Mouse (Mus musculus): ENCODE measurements around the gene Car6. TPM values are rescaled to one million over a fixed set of nuclear protein-coding genes. Genes with fewer than 3 reads are reported as not detected.

Gene Car6
- total and polyA plus RNA-seq, 2 experiments from 2014 or later, result not detected

- no peak overlapping the region for H3K4me3 ChIP-seq (ENCODE audit: low read depth, low read length)
- H3K36me3 ChIP-seq (ENCODE audit: insufficient read depth, low read length), result no peaks in the 10 kb centered on the region
- H3K4me1 ChIP-seq (ENCODE audit: insufficient read depth, low read length), result no peaks in the 10 kb centered on the region
- H3K4me2 ChIP-seq (ENCODE audit: low read depth, low read length, poor library complexity, severe bottlenecking), result no peak overlapping the region
- H3K27me3 ChIP-seq (ENCODE audit: insufficient read depth, low read length), result no peaks in the 10 kb centered on the region
- TF ChIP-seq CTCF (IDR thresholded peaks at IDR 0.05), result peak; percentile 77
- H3K9ac ChIP-seq (replicated peaks; ENCODE audit: low read length, poor library complexity, severe bottlenecking), result no peak overlapping the region
- ATAC-seq (ENCODE audit: low FRiP score) (no peak), DNase-seq (ENCODE audit: low spot score) (peak; percentile 54)
- WGBS, result 63% methylated on average over 10 of the region's 10 CpGs
- no peak overlapping the region for H3K27ac ChIP-seq (ENCODE audit: low read depth, low read length)
- no peaks in the 10 kb centered on the region for H3K9me3 ChIP-seq (ENCODE audit: low read length)
Observed at GRCm38 (mm10) chr4:150173281-150173680, 27.9 kb downstream of the Car6 start.

- TF ChIP-seq CTCF (IDR thresholded peaks at IDR 0.05), result no peak
- WGBS, result 76% methylated on average over 8 of the region's 8 CpGs
Observed at GRCm38 (mm10) chr4:150172107-150172506, 29.0 kb downstream of the Car6 start.

GRCm38 (mm10) chr4:150168406-150168805, 32.7 kb downstream of the Car6 start:
- Histone ChIP-seq H3K27ac (ENCODE audit: low read depth, low read length) (no peak overlapping the region), H3K9ac (replicated peaks; ENCODE audit: low read length, poor library complexity, severe bottlenecking) (no peak overlapping the region), H3K4me1 (ENCODE audit: insufficient read depth, low read length) (no peaks in the 10 kb centered on the region), H3K27me3 (ENCODE audit: insufficient read depth, low read length) (no peaks in the 10 kb centered on the region), H3K4me3 (ENCODE audit: low read depth, low read length) (no peak overlapping the region), H3K4me2 (ENCODE audit: low read depth, low read length, poor library complexity, severe bottlenecking) (no peak overlapping the region), H3K36me3 (ENCODE audit: insufficient read depth, low read length) (no peaks in the 10 kb centered on the region), H3K9me3 (ENCODE audit: low read length) (no peaks in the 10 kb centered on the region)
- no peak for DNase-seq (ENCODE audit: low spot score)
- 66% methylated on average over 10 of the region's 10 CpGs for WGBS
- no peak for ATAC-seq (ENCODE audit: low FRiP score)
- TF ChIP-seq CTCF (IDR thresholded peaks at IDR 0.05), result no peak

More at GRCm38 (mm10) chr4:150172107-150172506, 29.0 kb downstream of the Car6 start:
- Histone ChIP-seq H3K9me3 (ENCODE audit: low read length) (no peaks in the 10 kb centered on the region), H3K4me3 (ENCODE audit: low read depth, low read length) (no peak overlapping the region), H3K27me3 (ENCODE audit: insufficient read depth, low read length) (no peaks in the 10 kb centered on the region), H3K4me2 (ENCODE audit: low read depth, low read length, poor library complexity, severe bottlenecking) (no peak overlapping the region), H3K9ac (replicated peaks; ENCODE audit: low read length, poor library complexity, severe bottlenecking) (no peak overlapping the region), H3K36me3 (ENCODE audit: insufficient read depth, low read length) (no peaks in the 10 kb centered on the region), H3K4me1 (ENCODE audit: insufficient read depth, low read length) (no peaks in the 10 kb centered on the region), H3K27ac (ENCODE audit: low read depth, low read length) (no peak overlapping the region)
- DNase-seq (ENCODE audit: low spot score) (no peak), ATAC-seq (ENCODE audit: low FRiP score) (no peak)

- H3K4me3 ChIP-seq (ENCODE audit: low read depth, low read length), result no peak overlapping the region
- ATAC-seq (ENCODE audit: low FRiP score) (no peak), DNase-seq (ENCODE audit: low spot score) (no peak)
- H3K36me3 ChIP-seq (ENCODE audit: insufficient read depth, low read length), result no peaks in the 10 kb centered on the region
- no peaks in the 10 kb centered on the region for H3K4me1 ChIP-seq (ENCODE audit: insufficient read depth, low read length)
- no peak for TF ChIP-seq CTCF (IDR thresholded peaks at IDR 0.05)
- H3K9me3 ChIP-seq (ENCODE audit: low read length), result no peaks in the 10 kb centered on the region
- H3K27ac ChIP-seq (ENCODE audit: low read depth, low read length), result no peak overlapping the region
- H3K4me2 ChIP-seq (ENCODE audit: low read depth, low read length, poor library complexity, severe bottlenecking), result no peak overlapping the region
- no peaks in the 10 kb centered on the region for H3K27me3 ChIP-seq (ENCODE audit: insufficient read depth, low read length)
- no peak overlapping the region for H3K9ac ChIP-seq (replicated peaks; ENCODE audit: low read length, poor library complexity, severe bottlenecking)
- WGBS, result 45% methylated on average over 13 of the region's 13 CpGs
Observed at GRCm38 (mm10) chr4:150164875-150165274, 36.3 kb downstream of the Car6 start.

GRCm38 (mm10) chr4:150162561-150163169, 38.5 kb downstream of the Car6 start:
- Histone ChIP-seq H3K4me3 (ENCODE audit: low read depth, low read length) (no peak overlapping the region), H3K4me1 (ENCODE audit: insufficient read depth, low read length) (no peaks in the 10 kb centered on the region), H3K9me3 (ENCODE audit: low read length) (no peaks in the 10 kb centered on the region), H3K4me2 (ENCODE audit: low read depth, low read length, poor library complexity, severe bottlenecking) (no peak overlapping the region), H3K9ac (replicated peaks; ENCODE audit: low read length, poor library complexity, severe bottlenecking) (no peak overlapping the region), H3K27me3 (ENCODE audit: insufficient read depth, low read length) (no peaks in the 10 kb centered on the region), H3K27ac (ENCODE audit: low read depth, low read length) (no peak overlapping the region), H3K36me3 (ENCODE audit: insufficient read depth, low read length) (no peaks in the 10 kb centered on the region)
- WGBS, result 79% methylated on average over 13 of the region's 13 CpGs
- no peak for DNase-seq (ENCODE audit: low spot score)
- ATAC-seq (ENCODE audit: low FRiP score), result no peak
- TF ChIP-seq CTCF (IDR thresholded peaks at IDR 0.05), result peak; percentile 36; the same call in 1 of the 2 replicates

- Histone ChIP-seq H3K4me1 (ENCODE audit: insufficient read depth, low read length) (no peaks in the 10 kb centered on the region), H3K9ac (replicated peaks; ENCODE audit: low read length, poor library complexity, severe bottlenecking) (no peak overlapping the region), H3K27me3 (ENCODE audit: insufficient read depth, low read length) (no peaks in the 10 kb centered on the region), H3K9me3 (ENCODE audit: low read length) (no peaks in the 10 kb centered on the region), H3K27ac (ENCODE audit: low read depth, low read length) (no peak overlapping the region), H3K4me3 (ENCODE audit: low read depth, low read length) (no peak overlapping the region), H3K36me3 (ENCODE audit: insufficient read depth, low read length) (no peaks in the 10 kb centered on the region), H3K4me2 (ENCODE audit: low read depth, low read length, poor library complexity, severe bottlenecking) (no peak overlapping the region)
- 83% methylated on average over 2 of the region's 2 CpGs for WGBS
- TF ChIP-seq CTCF (IDR thresholded peaks at IDR 0.05), result no peak
- ATAC-seq (ENCODE audit: low FRiP score), result no peak
- no peak for DNase-seq (ENCODE audit: low spot score)
Observed at GRCm38 (mm10) chr4:150159458-150159857, 41.7 kb downstream of the Car6 start.

All from midbrain, postnatal 0 days (tissue).